Mouse (Mus musculus) brain, adult 2 months (tissue): ENCODE measurements around the gene Abca1.

Source experiments
- DNase-seq: peaks from one replicate; pipeline ENCODE4 v3.0.0; 2011; ENCODE audit warnings: low read depth, low spot score

The Abca1 gene

DNA sequence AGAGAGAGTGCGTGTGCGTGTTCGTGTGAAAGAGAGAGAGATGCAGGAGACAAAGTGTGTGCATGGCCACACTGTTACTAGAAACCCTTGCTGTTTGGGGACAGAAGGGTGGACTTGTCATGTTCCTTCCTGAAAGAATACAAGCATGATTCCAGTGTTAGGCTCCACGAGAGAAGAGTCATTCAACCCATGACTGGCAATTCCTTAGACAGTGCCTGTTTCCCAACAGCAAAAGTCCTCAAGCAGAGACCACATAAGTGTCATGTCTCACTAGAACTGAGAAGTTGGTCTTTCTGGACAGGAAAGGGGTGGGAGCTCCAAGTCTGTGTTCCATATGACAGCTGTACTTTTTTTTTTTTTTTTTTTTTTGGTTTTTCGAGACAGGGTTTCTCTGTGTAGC lies 10.1 kb downstream of the Abca1 start:
- no peak for DNase-seq

GRCm38 (mm10) chr4:53148817-53149216 lies 10.9 kb downstream of the Abca1 start:
- DNase-seq, result no peak

GRCm38 (mm10) chr4:53147454-53147853 lies 12.2 kb downstream of the Abca1 start:
- no peak for DNase-seq

DNA sequence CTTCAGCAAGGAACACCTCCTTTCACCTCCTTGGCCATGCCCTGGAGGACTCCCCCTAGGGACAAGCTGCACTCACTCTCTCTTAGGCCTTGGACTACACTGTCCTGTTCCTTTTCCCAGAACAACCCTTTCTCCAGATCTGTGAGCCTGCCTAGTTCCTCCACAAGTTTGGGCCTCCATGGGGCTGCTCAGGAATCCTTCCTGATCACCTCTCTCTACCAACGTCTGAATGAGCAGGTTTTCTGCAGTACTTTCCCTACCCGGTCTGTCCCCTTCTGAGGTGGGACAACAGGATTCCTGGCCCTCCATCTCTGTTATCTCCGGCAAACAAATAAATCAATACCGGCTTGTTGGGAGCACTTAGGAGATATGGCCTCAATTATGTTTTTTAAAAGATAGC lies 12.6 kb downstream of the Abca1 start:
- no peak for DNase-seq

- DNase-seq, result no peak
Measured at GRCm38 (mm10) chr4:53146227-53146949, 13.3 kb downstream of the Abca1 start.

DNA sequence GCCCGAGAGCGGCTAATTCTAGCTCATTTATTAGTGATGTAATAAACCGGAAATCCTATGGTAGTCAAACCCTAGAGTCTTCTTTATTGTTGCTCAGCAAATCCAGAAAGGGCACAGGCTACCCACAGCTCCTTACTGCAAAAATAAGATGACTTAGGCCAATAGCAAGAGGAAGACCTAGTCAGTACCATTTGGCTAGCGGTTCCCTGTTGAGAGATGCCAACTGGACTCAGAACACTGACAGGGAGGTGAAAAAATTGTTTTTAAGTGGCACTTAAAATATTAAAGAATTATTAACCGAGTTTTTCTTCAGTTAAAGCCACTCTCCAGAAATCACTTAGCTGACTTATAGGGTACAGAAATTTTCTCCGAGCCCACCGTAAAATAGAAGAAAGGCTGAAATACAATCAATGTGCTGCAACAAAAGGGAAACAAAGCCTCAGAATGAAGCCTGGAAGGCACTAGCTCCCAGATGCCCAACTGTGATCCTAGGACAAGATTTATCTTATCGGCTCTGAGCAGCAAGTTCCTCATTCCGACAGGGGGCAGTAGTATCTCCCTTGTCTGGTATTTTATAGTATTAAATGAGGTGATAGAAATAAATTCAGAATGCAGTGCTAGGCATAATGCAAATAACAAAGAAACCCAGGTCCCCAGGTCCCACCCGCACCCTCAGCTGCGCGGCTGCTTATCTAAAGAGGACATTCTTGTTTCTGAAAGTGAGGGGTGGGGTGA lies 14.1 kb downstream of the Abca1 start:
- peak; percentile 73 for DNase-seq

GRCm38 (mm10) chr4:53144571-53144970 lies 15.1 kb downstream of the Abca1 start:
- peak; percentile 93 for DNase-seq

DNA sequence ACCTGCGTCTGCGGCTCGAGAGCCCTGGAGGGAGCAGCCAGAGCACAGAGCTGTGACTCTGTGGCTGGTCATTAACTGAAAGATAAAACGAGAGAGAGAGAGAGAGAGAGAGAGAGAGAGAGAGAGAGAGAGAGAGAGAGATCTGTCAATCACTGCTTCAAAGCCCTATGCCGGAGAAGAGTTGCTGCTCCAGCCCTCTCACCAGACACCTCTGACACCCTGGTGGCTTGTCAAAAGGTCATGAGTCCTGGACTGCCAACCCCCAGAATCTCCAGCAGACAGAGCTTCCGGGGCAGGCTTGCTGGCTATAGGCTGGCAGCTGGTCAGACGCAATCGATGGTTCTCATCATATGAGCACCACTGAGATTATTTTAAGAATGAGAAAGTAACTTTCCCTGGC lies 15.7 kb downstream of the Abca1 start:
- DNase-seq, result peak; percentile 11

DNA sequence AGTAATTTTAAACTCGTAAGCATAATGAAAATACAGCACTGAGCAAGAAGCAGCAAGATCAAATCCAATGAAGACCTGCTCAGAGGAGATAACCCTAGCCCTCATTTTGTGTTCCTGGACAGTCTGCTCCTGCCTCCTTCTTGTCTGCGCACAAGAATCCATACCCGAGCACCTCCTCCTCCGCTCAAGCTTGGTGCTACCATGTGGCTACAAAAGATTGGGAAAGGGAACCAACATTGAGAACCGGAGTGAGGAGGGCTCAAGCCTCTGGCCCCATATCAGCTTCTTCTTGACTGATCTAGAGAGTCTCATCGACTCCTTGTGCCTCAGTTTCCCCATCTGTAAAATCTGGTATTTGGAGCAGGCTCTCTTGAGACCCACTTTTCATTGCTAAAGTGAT lies 19.0 kb downstream of the Abca1 start:
- DNase-seq, result no peak

DNA sequence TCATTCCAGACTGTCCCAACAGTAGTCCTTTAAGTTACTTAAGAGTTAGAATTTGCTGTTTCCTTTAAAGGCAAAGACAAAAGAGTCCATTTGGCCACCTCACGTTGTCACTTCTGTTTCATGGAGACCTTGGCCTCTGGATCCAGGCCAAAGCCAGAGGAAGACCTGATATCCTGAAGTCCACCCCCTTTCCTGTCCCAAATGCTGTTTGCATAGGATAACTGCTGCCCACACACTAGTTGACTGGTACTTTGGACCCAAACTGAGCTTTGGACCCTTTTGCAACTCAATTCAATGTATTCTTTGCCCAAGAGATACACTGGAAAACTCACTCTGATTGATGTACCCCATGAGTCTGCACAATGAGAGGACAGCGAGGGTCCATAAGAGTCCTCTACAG lies 20.2 kb downstream of the Abca1 start:
- DNase-seq, result no peak

DNA sequence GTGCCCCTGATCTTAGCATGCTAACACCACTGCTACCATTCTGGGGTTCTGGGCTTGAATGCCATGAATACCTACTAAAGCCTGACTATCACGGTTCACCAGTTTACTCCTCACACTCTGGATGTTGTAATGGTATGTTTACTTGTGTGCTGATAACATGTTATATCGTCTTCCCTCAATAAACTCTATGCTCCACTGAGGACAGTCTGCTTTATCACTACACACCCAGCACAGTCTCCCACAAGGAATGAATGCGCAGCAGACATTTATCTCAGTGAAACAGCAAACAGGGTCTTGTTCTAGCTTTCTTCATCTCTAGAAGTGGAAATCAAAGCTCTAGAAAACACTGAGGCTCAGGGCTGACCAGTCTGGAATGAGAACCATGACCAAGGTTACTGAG lies 20.7 kb downstream of the Abca1 start:
- no peak for DNase-seq

GRCm38 (mm10) chr4:53137087-53137486 lies 22.6 kb downstream of the Abca1 start:
- no peak for DNase-seq

DNA sequence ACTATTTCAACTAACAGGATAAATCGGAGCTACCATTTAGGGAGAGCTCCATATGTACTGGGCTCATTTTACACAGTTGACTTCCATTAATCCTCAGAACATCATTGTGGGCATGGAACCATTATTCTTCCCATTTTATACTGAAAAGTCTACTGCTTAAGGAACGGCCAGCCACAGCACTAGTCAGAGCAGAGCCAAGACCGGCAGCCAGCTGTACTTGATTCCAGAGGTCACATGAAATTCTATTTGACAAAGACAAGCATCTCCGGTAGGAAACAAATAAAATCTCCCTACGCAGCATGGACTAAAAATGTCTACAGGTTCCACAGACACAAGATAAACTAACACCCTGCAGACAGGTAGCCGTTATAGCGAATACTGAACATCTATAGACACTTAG lies 24.9 kb downstream of the Abca1 start:
- DNase-seq, result no peak

DNA sequence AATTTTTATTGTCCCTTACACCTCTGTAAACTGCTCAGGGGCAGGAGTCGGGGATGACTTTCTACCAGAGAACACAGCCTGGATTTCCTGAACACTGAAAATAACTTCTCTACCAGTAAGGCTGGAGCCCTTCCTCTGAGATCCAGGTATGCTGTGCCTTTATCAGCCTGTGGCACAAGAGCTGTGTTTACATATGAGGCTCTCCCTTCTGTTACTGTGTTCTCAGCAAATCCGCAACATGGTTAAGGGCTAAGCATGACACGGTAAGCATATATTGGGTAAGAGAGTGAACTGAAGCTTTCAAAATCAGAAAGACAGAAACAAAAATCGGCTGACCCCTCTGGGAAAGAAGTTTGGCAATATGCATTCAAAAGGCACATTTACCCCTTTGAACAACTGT lies 25.7 kb downstream of the Abca1 start:
- DNase-seq, result no peak

DNA sequence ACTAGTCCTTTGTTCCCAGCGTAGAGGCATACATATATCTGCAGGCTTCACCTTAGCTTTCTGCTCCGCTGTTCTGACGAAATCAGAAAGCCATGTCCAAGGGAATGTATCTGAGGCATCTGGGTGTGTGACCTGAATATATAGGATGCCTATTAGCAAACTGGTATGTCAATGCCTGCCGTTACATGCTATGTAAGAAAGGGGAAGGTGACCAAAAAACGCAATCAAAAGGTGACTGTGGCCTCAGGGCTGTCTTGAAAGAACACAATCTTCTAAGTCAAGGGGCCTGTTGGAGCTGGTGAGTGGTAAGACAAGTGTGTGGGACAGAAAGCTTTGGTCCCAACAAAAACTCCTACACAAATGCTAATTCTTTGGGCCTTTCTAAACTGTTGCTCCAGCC lies 28.2 kb downstream of the Abca1 start:
- no peak for DNase-seq

- no peak for DNase-seq
Measured at GRCm38 (mm10) chr4:53130622-53131517, 28.8 kb downstream of the Abca1 start.

GRCm38 (mm10) chr4:53129716-53130301 lies 29.9 kb downstream of the Abca1 start:
- no peak for DNase-seq

DNA sequence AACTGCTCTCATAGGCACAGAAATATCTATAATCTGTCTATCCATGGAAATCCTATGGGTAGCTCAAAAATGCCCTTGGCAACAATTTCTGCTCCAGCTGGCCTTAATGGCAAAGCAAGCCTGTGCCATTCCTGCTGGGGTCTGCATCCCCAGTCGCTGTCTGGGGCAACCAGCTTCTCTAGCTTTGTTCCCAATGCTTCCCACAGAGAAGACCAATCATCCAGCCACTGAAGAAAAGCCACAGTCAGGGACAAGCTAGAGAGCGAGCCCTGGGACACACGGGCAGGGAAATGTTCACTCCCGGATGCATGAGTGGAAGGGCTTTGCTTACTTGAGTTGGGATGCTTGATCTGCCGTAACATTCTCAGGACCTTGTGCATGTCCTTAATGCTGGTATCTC lies 32.4 kb downstream of the Abca1 start:
- no peak for DNase-seq

DNA sequence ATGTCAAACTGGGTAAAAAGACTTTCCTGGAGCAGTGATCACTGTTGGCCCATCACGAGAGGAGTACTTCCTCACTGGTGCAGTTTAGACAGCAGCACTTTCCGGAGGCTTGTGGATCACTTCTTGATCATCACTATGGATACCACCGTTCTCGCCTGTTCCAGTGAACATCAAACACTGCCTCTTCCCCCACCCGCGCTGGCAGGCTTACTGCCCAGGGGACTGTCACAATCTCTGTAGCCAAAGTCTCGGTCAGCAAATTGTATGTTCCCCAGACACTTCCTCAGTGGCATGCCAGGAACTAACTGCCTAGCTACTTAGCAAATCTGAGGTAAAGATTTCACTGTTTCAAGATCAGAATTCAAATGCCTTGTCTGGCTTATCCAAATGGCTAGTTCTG lies 32.9 kb downstream of the Abca1 start:
- peak; percentile 46 for DNase-seq

DNA sequence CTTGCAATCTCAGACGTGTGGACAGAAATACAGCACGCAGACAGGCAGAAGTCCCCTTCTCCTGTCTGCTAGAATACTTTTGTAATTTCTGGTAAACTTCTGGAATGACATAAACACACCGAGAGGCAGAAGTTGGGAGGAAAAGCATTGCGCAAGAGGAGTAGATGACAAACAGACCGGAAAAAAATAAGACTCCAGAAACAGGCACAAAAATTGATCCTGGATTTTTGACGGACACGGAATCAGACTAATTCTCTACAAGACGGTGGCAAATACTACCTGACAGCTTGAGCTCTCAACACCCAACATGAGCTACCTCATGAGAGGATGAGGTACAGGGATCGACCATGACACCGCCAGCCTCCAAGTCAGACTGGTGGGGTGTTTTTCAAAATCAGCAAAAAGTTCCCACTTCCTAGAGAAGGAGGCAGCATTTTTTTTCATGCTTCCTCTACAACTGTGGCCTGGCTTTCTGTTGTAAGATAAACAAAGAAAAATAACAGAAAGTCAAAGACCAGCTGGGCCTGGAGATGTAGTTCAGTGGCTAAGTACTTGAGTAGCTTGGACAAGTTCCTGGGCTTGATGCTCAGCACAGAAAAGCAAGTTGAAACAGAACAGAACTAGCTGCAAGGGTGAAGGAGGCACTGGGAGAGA lies 34.7 kb downstream of the Abca1 start:
- DNase-seq, result no peak

GRCm38 (mm10) chr4:53122310-53122709 lies 37.4 kb downstream of the Abca1 start:
- DNase-seq, result no peak
